Mouse (Mus musculus): ENCODE measurements around the gene 1700015F17Rik.

Gene 1700015F17Rik

DNA sequence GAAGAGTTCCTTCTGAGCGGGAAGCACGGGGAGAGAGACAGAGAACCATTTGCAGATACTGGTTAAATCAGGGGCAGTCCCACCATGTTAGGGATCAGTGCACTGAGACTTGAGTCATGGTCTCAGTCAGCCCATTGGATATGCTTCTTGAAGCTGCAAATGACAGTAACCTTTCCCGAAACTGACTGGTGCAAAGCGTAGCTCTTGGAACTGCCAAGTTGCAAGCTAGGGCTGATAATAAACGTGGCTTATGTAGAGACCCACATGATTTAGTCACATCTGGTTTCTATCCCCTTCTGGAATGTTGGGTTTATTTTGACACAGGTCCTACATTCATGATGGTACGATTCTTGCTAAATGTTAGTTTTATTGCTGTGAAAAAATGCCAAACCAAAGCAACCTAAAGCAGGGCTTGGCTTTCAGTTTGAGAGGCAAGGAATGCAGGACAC is 55.2 kb downstream of the 1700015F17Rik start:
- no peak for DNase-seq (ENCODE audit: low spot score in 2 of 2)

DNA sequence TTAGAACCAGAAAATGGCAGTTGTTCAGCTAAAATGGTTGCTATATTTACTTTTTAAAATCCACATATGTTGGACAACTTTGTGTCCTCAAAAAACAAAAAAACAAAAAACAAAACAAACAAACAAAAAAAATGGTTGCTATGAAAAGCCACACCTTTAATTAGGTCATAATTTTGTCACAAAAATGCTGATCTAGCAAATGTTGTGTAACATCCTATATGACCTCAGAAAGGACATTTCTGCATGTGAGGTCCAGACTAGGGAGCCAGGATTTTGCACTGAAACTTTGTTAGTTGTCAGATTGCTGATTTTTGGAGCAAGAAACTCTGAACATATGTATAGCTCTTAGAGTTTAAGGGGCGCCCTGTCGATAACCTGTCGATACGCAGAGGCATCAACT is 55.9 kb downstream of the 1700015F17Rik start:
- no peak for DNase-seq (ENCODE audit: low spot score in 2 of 2)

DNA sequence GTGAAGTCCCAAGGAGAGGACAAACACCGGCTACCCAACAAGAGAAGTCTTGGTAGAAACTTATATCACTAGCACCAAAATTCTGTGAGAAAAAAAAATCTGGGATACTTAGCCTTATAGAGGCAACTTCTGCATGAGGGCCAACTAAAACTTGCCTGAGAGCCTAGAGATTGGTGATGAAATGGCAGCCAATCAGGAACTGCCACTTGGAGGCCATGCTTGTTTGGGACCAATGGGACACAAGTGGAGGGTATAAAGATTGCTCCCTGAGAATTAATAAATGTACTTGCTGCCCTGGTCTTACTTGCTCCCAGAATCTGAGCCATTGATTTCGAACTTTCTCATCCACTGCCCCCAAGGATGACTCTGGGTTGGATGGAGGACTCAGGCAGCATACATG is 57.5 kb downstream of the 1700015F17Rik start:
- no peak for DNase-seq (ENCODE audit: low spot score in 2 of 2)

DNA sequence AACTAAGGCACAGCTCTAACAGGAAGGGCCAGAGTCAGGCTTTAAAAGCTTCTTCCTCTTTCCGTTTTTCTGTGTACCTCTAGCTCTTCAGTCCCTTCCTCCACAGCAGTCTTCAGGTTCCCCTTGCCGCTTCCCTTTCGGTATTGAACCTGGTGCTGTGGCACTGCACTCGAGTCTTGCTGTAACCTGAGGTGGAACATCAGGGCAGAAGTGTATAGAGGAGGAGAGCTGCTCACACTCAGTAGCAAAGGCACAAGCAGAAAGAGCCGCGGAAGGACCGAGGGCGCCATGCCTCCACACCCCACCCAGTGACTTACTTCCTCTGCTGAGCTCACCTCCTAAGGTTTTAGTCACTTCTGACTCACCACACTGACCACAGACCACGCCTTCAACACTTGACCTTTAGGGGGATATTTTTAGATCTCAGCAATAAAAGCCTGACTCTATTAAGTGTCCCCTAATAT is 58.9 kb downstream of the 1700015F17Rik start, which contains the start of gene Cdk14:
Cdk14 (minus strand) TSS at position 321 of the 464 bp plus-strand sequence.
- DNase-seq (ENCODE audit: low spot score in 2 of 2) = peak; percentile 30 to 69

DNA sequence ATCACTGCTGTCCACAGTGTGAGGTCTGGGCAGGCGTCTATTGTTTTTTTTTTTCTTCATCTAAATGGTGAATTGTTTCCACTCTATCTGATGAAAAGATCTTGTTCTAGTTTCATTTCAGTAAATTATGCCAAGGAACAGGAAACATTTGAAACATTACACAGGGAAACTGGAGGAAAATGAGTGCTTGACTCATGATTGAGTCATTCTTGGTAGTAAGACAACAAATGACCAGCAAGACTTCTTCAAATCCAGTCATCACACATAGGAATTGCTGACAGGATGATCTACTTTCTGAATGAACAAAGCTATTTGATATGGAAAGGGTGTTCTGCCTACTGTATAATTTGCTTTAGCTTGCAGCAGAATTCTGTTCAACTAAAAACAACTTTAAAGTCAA is 59.7 kb downstream of the 1700015F17Rik start:
- no peak for DNase-seq (ENCODE audit: low spot score in 2 of 2)

- DNase-seq (ENCODE audit: low spot score in 2 of 2) = no peak
Observed at GRCm38 (mm10) chr5:5414835-5415234, 64.1 kb downstream of the 1700015F17Rik start.

DNA sequence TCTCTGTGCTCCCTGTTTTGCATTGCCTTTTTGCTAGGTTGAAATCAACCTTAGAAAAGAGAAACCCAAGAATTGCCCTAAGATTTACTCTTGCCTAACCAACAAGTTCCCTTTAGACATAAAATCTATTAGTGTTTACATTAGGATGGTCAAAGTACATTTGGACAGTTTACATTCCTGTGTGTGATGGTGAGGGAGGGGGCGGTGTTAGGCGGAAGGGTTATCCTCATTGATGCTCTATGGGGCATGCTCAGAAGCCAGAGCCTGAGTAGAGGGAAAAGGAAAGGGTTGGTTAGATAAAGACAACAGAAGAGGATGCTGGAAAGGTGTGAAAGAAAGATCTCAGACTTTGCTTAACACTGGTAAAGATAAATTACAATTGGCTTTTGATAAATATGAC is 67.1 kb downstream of the 1700015F17Rik start:
- no peak for DNase-seq (ENCODE audit: low spot score in 2 of 2)

GRCm38 (mm10) chr5:5401986-5402385 is 77.0 kb downstream of the 1700015F17Rik start:
- no peak for DNase-seq (ENCODE audit: low spot score in 2 of 2)

- DNase-seq (ENCODE audit: low spot score in 2 of 2) = no peak
Observed at GRCm38 (mm10) chr5:5392786-5393185, 86.2 kb downstream of the 1700015F17Rik start.

All from spleen, postnatal 4 days (tissue).